Mouse (Mus musculus): Measurements from ENCODE around the gene Dapk2. TPM values are rescaled to one million over a fixed set of nuclear protein-coding genes. Genes with fewer than 3 reads are reported as not detected.

Gene Dapk2
- total and polyA plus RNA-seq, 3 experiments = 5.6 to 5.8 (median 5.8) TPM

- no peak overlapping the region for H3K27ac ChIP-seq
- 62% methylated on average over 4 of the region's 4 CpGs for WGBS
- H3K36me3 ChIP-seq (ENCODE audit: control insufficient read depth, insufficient read depth, low read length) = peaks cover 2% of the 10 kb centered on the region
- no peak overlapping the region for H3K9ac ChIP-seq (ENCODE audit: low read depth, low read length)
- no peak overlapping the region for H3K4me3 ChIP-seq
- intact Hi-C loops (cut with DNase I) = no loop called here
- no peak for DNase-seq
- no peaks in the 10 kb centered on the region for H3K27me3 ChIP-seq (ENCODE audit: control insufficient read depth, insufficient read depth, low read length)
- H3K4me1 ChIP-seq (ENCODE audit: control insufficient read depth, insufficient read depth, low read length) = peaks cover 3% of the 10 kb centered on the region
- TF ChIP-seq POLR2A (IDR thresholded peaks at IDR 0.05; ENCODE audit: insufficient read depth, low read depth, low read length) (no peak), EP300 (IDR thresholded peaks at IDR 0.05; ENCODE audit: insufficient read depth, low read depth, low read length) (no peak), CTCF (IDR thresholded peaks at IDR 0.05) (no peak)
- no peaks in the 10 kb centered on the region for H3K79me2 ChIP-seq (replicated peaks; ENCODE audit: control insufficient read depth, insufficient read depth, low read length)
Observed at GRCm38 (mm10) chr9:66308741-66309140, 150.7 kb downstream of the Dapk2 start.

GRCm38 (mm10) chr9:66311458-66311857 lies 153.4 kb downstream of the Dapk2 start:
- Histone ChIP-seq H3K27ac (peak overlapping the region; percentile 70), H3K4me1 (ENCODE audit: control insufficient read depth, insufficient read depth, low read length) (peaks cover 3% of the 10 kb centered on the region; the same call in 1 of the 2 replicates), H3K4me3 (no peak overlapping the region), H3K36me3 (ENCODE audit: control insufficient read depth, insufficient read depth, low read length) (no peaks in the 10 kb centered on the region; the same call in 1 of the 2 replicates), H3K79me2 (replicated peaks; ENCODE audit: control insufficient read depth, insufficient read depth, low read length) (no peaks in the 10 kb centered on the region), H3K9ac (ENCODE audit: low read depth, low read length) (no peak overlapping the region), H3K27me3 (ENCODE audit: control insufficient read depth, insufficient read depth, low read length) (no peaks in the 10 kb centered on the region)
- DNase-seq = peak; percentile 44 to 53
- WGBS = 32% methylated on average over 3 of the region's 3 CpGs
- peak; percentile 95 for TF ChIP-seq EP300 (IDR thresholded peaks at IDR 0.05; ENCODE audit: insufficient read depth, low read depth, low read length)
- no peak for TF ChIP-seq CTCF (IDR thresholded peaks at IDR 0.05)
- no peak for TF ChIP-seq POLR2A (IDR thresholded peaks at IDR 0.05; ENCODE audit: insufficient read depth, low read depth, low read length)
- intact Hi-C loops (cut with DNase I) = no loop called here

GRCm38 (mm10) chr9:66316603-66317002 lies 158.6 kb downstream of the Dapk2 start:
- H3K27ac ChIP-seq = no peak overlapping the region
- H3K4me1 ChIP-seq (ENCODE audit: control insufficient read depth, insufficient read depth, low read length) = peaks cover 2% of the 10 kb centered on the region; the same call in 1 of the 2 replicates
- no peaks in the 10 kb centered on the region for H3K27me3 ChIP-seq (ENCODE audit: control insufficient read depth, insufficient read depth, low read length)
- TF ChIP-seq CTCF (IDR thresholded peaks at IDR 0.05) (no peak), EP300 (IDR thresholded peaks at IDR 0.05; ENCODE audit: insufficient read depth, low read depth, low read length) (no peak)
- intact Hi-C loops (cut with DNase I) = no loop called here
- H3K4me3 ChIP-seq = no peak overlapping the region
- H3K36me3 ChIP-seq (ENCODE audit: control insufficient read depth, insufficient read depth, low read length) = no peaks in the 10 kb centered on the region
- no peak overlapping the region for H3K9ac ChIP-seq (ENCODE audit: low read depth, low read length)
- no peaks in the 10 kb centered on the region for H3K79me2 ChIP-seq (replicated peaks; ENCODE audit: control insufficient read depth, insufficient read depth, low read length)
- no peak for DNase-seq
- WGBS = 59% methylated on average over 2 of the region's 2 CpGs

Other genes with a start within 250 kb of the Dapk2 start
- gene Trip4, start 249.4 kb upstream of the Dapk2 start, total RNA-seq (2021) = 10 to 100 TPM; 15.2 to 16.5 TPM
- 5.9 and 8.1 TPM in 2 replicates for gene Trip4, start 249.4 kb upstream of the Dapk2 start, polyA plus RNA-seq (2012; rRNA removed)
- 10 to 100 TPM in 1 of 2 experiments, 1 to 10 TPM in 1; 8.8 to 10.8 TPM for gene Csnk1g1, start 249.3 kb upstream of the Dapk2 start, total RNA-seq (2021)
- gene Csnk1g1, start 249.3 kb upstream of the Dapk2 start, polyA plus RNA-seq (2012; rRNA removed) = 3.6 and 5.9 TPM in 2 replicates
- 100 to 1,000 TPM; 113 to 114 TPM for gene Ppib, start 98.0 kb upstream of the Dapk2 start, total RNA-seq (2021)
- gene Ppib, start 98.0 kb upstream of the Dapk2 start, polyA plus RNA-seq (2012; rRNA removed) = 89.9 and 102 TPM in 2 replicates
- gene Snx22, start 88.5 kb upstream of the Dapk2 start, total RNA-seq (2021) = under 1 TPM; 0.70 to 0.86 TPM
- gene Snx22, start 88.5 kb upstream of the Dapk2 start, polyA plus RNA-seq (2012; rRNA removed) = 0.70 and 0.73 TPM in 2 replicates
- gene Snx1, start 31.6 kb upstream of the Dapk2 start, total RNA-seq (2021) = 10 to 100 TPM; 24.8 to 27.6 TPM
- gene Snx1, start 31.6 kb upstream of the Dapk2 start, polyA plus RNA-seq (2012; rRNA removed) = 19.2 and 25.2 TPM in 2 replicates
- gene Ciao2a, start 31.6 kb upstream of the Dapk2 start, total RNA-seq (2021) = 10 to 100 TPM; 59.7 to 68.1 TPM
- gene Ciao2a, start 31.6 kb upstream of the Dapk2 start, polyA plus RNA-seq (2012; rRNA removed) = 19.5 and 31.2 TPM in 2 replicates
- 10 to 100 TPM; 31.4 to 35.4 TPM for gene Herc1, start 192.2 kb downstream of the Dapk2 start, total RNA-seq (2021)
- gene Herc1, start 192.2 kb downstream of the Dapk2 start, polyA plus RNA-seq (2012; rRNA removed) = 11.0 and 18.7 TPM in 2 replicates